Mouse (Mus musculus) heart, embryonic 16.5 days (tissue): Measurements from ENCODE around the gene Cycs. TPM values are rescaled to one million over a fixed set of nuclear protein-coding genes. Genes with fewer than 3 reads are reported as not detected.
A peak's percentile ranks its signal among the peaks of the same experiment; 100 is the strongest.

Experiments
- ATAC-seq: fragments of 200-750 bp; cut with Nextera tagmentation; replicated peaks from 2 replicates; pipeline ENCODE4 v1.8.0; 2017; ENCODE audit warnings: moderate number of reproducible peaks; ENCODE audit not compliant: insufficient read depth, low FRiP score; ENCODE audit errors: extremely low read depth
- H3K27ac ChIP-seq: fragments of 300-500 bp; sonication (generic); 2 replicates; pipeline ENCODE4 v1.5.1; 2014; ENCODE audit warnings: mild to moderate bottlenecking, low read length, control low read depth, moderate library complexity
- H3K27me3 ChIP-seq: fragments of 300-500 bp; sonication (generic); 2 replicates; pipeline ENCODE4 v1.6.1; 2014; ENCODE audit warnings: low read length, mixed read lengths; ENCODE audit not compliant: control insufficient read depth, insufficient read depth
- H3K36me3 ChIP-seq: fragments of 300-500 bp; sonication (generic); 2 replicates; pipeline ENCODE4 v1.6.1; 2014; ENCODE audit not compliant: control insufficient read depth, insufficient read depth
- H3K4me1 ChIP-seq: fragments of 300-500 bp; sonication (generic); 2 replicates; pipeline ENCODE4 v1.6.1; 2014; ENCODE audit warnings: low read length, mixed read lengths; ENCODE audit not compliant: control insufficient read depth, insufficient read depth
- H3K4me2 ChIP-seq: fragments of 300-500 bp; sonication (generic); 2 replicates; pipeline ENCODE4 v1.6.1; 2014; ENCODE audit warnings: low read depth, mild to moderate bottlenecking, control low read depth, low read length
- H3K4me3 ChIP-seq: fragments of 300-500 bp; sonication (generic); 2 replicates; pipeline ENCODE4 v1.5.1; 2014; ENCODE audit warnings: mild to moderate bottlenecking, control low read depth, low read length
- H3K9ac ChIP-seq: fragments of 300-500 bp; sonication (generic); 2 replicates; pipeline ENCODE4 v1.6.1; 2014; ENCODE audit warnings: low read length, control low read depth
- H3K9me3 ChIP-seq: fragments of 300-500 bp; sonication (generic); replicated peaks from 2 replicates; pipeline ENCODE4 v1.6.1; 2016; ENCODE audit warnings: low read length; ENCODE audit not compliant: control insufficient read depth
- WGBS: fragments of 180-500 bp; shearing (Covaris S2); extraction: QIAGEN DNeasy Blood & Tissue Kit; methylation state at CpG from one replicate; pipeline ENCODE4 v1.1.7; 2014; 5-methylcytosine and 5-hydroxymethylcytosine counted together
- polyA plus RNA-seq: library from polyadenylated mRNA; unstranded; fragments of >200 nt; fragmentation: Nextera tagmentation; extraction: Ambion mirVana; gene quantifications from 2 replicates; pipeline ENCODE4 v1.2.1, GENCODE M21; 2015

Gene Cycs
- polyA plus RNA-seq, 1 experiment from 2014 or later = 212 TPM

- no peaks in the 10 kb centered on the region for H3K27me3 ChIP-seq
- H3K4me2 ChIP-seq = no peak overlapping the region
- WGBS = 62% methylated on average over 8 of the region's 8 CpGs
- H3K36me3 ChIP-seq = no peaks in the 10 kb centered on the region
- H3K27ac ChIP-seq = no peak overlapping the region
- H3K4me3 ChIP-seq = no peak overlapping the region
- H3K4me1 ChIP-seq = peaks cover 3% of the 10 kb centered on the region; the same call in 1 of the 2 replicates
- no peak for ATAC-seq
- no peaks in the 10 kb centered on the region for H3K9me3 ChIP-seq
- H3K9ac ChIP-seq = peak overlapping the region; percentile 34
Observed at GRCm38 (mm10) chr6:50531920-50532319, 34.4 kb downstream of the Cycs start.

- no peak overlapping the region for H3K9ac ChIP-seq
- WGBS = 82% methylated on average over 3 of the region's 3 CpGs
- no peak for ATAC-seq
Observed at GRCm38 (mm10) chr6:50531003-50531402, 35.3 kb downstream of the Cycs start.

GRCm38 (mm10) chr6:50529194-50529593 is 37.1 kb downstream of the Cycs start:
- Histone ChIP-seq H3K27me3 (no peaks in the 10 kb centered on the region), H3K4me2 (peak overlapping the region; percentile 23; the same call in 1 of the 2 replicates), H3K9ac (0 out of 2 replicates have a peak overlapping the region, but pooled peaks have one; percentile 29), H3K4me3 (no peak overlapping the region), H3K4me1 (no peaks in the 10 kb centered on the region), H3K36me3 (no peaks in the 10 kb centered on the region), H3K27ac (no peak overlapping the region), H3K9me3 (no peaks in the 10 kb centered on the region)
- ATAC-seq = no peak
- 65% methylated on average over 11 of the region's 11 CpGs for WGBS

More at GRCm38 (mm10) chr6:50531003-50531402, 35.3 kb downstream of the Cycs start:
- Histone ChIP-seq H3K27ac (no peak overlapping the region), H3K4me2 (no peak overlapping the region), H3K27me3 (no peaks in the 10 kb centered on the region), H3K9me3 (no peaks in the 10 kb centered on the region), H3K4me1 (no peaks in the 10 kb centered on the region), H3K4me3 (no peak overlapping the region), H3K36me3 (no peaks in the 10 kb centered on the region)

GRCm38 (mm10) chr6:50527416-50527815 is 38.9 kb downstream of the Cycs start:
- no peaks in the 10 kb centered on the region for H3K36me3 ChIP-seq
- no peak for ATAC-seq
- H3K4me1 ChIP-seq = no peaks in the 10 kb centered on the region
- H3K9me3 ChIP-seq = no peaks in the 10 kb centered on the region
- no peak overlapping the region for H3K9ac ChIP-seq
- H3K4me2 ChIP-seq = no peak overlapping the region
- H3K4me3 ChIP-seq = no peak overlapping the region
- no peak overlapping the region for H3K27ac ChIP-seq
- H3K27me3 ChIP-seq = no peaks in the 10 kb centered on the region
- WGBS = 77% methylated on average over 9 of the region's 9 CpGs

GRCm38 (mm10) chr6:50526597-50527024 is 39.7 kb downstream of the Cycs start:
- 31% methylated on average over 7 of the region's 7 CpGs for WGBS

GRCm38 (mm10) chr6:50525846-50526245 is 40.5 kb downstream of the Cycs start:
- H3K4me1 ChIP-seq = no peaks in the 10 kb centered on the region
- no peaks in the 10 kb centered on the region for H3K9me3 ChIP-seq
- no peaks in the 10 kb centered on the region for H3K36me3 ChIP-seq
- no peak overlapping the region for H3K9ac ChIP-seq
- 84% methylated on average over 8 of the region's 8 CpGs for WGBS
- H3K27me3 ChIP-seq = no peaks in the 10 kb centered on the region
- no peak overlapping the region for H3K27ac ChIP-seq
- no peak overlapping the region for H3K4me2 ChIP-seq
- no peak for ATAC-seq
- H3K4me3 ChIP-seq = no peak overlapping the region

More at GRCm38 (mm10) chr6:50526597-50527024, 39.7 kb downstream of the Cycs start:
- H3K4me1 ChIP-seq = no peaks in the 10 kb centered on the region
- H3K9me3 ChIP-seq = no peaks in the 10 kb centered on the region
- peak; percentile 23; the same call in 1 of the 2 replicates for ATAC-seq
- no peak overlapping the region for H3K27ac ChIP-seq
- no peak overlapping the region for H3K9ac ChIP-seq
- H3K36me3 ChIP-seq = no peaks in the 10 kb centered on the region
- no peak overlapping the region for H3K4me3 ChIP-seq
- no peak overlapping the region for H3K4me2 ChIP-seq
- no peaks in the 10 kb centered on the region for H3K27me3 ChIP-seq

- Histone ChIP-seq H3K36me3 (no peaks in the 10 kb centered on the region), H3K4me2 (no peak overlapping the region), H3K27ac (no peak overlapping the region), H3K9ac (no peak overlapping the region), H3K27me3 (no peaks in the 10 kb centered on the region), H3K4me3 (no peak overlapping the region), H3K4me1 (no peaks in the 10 kb centered on the region), H3K9me3 (no peaks in the 10 kb centered on the region)
- ATAC-seq = no peak
- WGBS = 95% methylated on average over 10 of the region's 10 CpGs
Observed at GRCm38 (mm10) chr6:50524261-50524896, 42.0 kb downstream of the Cycs start.

GRCm38 (mm10) chr6:50522772-50523171 is 43.6 kb downstream of the Cycs start:
- no peaks in the 10 kb centered on the region for H3K36me3 ChIP-seq
- ATAC-seq = no peak
- whole genome bisulfite sequencing = 92% methylated on average over 7 of the region's 7 CpGs
- H3K4me1 ChIP-seq = no peaks in the 10 kb centered on the region
- no peaks in the 10 kb centered on the region for H3K27me3 ChIP-seq
- H3K4me2 ChIP-seq = no peak overlapping the region
- no peak overlapping the region for H3K9ac ChIP-seq
- no peak overlapping the region for H3K27ac ChIP-seq
- no peaks in the 10 kb centered on the region for H3K9me3 ChIP-seq
- H3K4me3 ChIP-seq = no peak overlapping the region

- Histone ChIP-seq H3K36me3 (no peaks in the 10 kb centered on the region), H3K27me3 (no peaks in the 10 kb centered on the region), H3K27ac (no peak overlapping the region), H3K9ac (no peak overlapping the region), H3K4me2 (no peak overlapping the region), H3K9me3 (no peaks in the 10 kb centered on the region), H3K4me1 (no peaks in the 10 kb centered on the region), H3K4me3 (no peak overlapping the region)
- 71% methylated on average over 7 of the region's 7 CpGs for WGBS
- no peak for ATAC-seq
Observed at GRCm38 (mm10) chr6:50521532-50522135, 44.7 kb downstream of the Cycs start.
